Mouse (Mus musculus) cerebellum, postnatal 14 days (tissue): ENCODE measurements around the gene Kif3a.

Experiments used
- DNase-seq, 2 experiments: peaks; one replicate each; pipeline ENCODE4 v3.0.0; 2021; ENCODE audit warnings: mixed read lengths in 2 of 2

Kif3a gene

GRCm38 (mm10) chr11:53617562-53618109 lies 50.5 kb downstream of the Kif3a start:
- no peak for DNase-seq

DNA sequence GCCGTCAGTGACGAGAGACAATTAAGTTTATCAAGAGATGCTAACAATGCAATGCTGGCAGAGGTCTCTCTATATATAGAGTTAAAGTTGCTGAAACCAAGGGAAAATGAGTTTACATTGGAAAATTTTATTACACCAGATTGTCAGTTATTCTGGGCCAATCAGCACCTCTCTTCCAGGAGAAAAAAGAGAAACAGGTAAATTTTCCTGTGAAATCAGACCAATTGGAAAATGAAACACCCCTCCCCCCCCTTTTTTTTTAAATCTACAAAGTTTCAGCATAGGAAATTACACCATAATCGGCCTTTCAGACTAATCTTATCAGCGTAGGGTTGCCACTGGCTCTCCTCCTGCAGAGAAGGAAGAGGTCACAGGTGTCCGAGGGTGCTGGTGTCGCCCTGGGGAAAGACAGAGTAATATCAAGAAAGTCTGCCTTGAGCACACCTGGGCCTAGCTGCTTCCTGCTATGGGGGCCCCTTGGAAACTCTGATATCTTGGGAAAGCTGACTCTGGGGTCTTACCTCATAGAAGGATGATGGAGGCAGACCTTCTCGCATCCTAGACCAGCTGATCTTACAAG lies 51.5 kb downstream of the Kif3a start, which contains the start of gene Il4:
Gene Il4, minus strand, starts transcription at position 51 of the 580 bp plus-strand sequence.
- DNase-seq = no peak

- no peak for DNase-seq
Observed at GRCm38 (mm10) chr11:53619428-53619827, 52.2 kb downstream of the Kif3a start.

DNA sequence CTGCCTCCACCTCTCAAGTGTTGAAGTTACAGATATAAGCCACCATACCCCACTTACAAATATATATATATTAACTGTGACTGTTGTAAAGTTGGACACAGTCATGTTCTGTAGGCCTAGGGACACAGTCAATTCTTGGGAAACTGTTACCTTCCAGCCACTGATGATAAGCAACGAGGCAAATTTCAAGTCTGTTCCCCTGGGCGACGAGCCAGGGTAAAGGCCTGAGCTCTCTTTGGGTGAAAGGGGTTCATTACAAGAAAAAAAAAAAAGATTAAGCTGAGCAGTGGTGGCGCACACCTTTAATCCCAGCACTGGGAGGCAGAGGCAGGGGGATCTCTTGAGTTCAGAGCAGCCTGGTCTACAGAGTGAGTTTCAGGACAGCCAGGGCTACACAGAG lies 52.9 kb downstream of the Kif3a start:
- no peak for DNase-seq

DNA sequence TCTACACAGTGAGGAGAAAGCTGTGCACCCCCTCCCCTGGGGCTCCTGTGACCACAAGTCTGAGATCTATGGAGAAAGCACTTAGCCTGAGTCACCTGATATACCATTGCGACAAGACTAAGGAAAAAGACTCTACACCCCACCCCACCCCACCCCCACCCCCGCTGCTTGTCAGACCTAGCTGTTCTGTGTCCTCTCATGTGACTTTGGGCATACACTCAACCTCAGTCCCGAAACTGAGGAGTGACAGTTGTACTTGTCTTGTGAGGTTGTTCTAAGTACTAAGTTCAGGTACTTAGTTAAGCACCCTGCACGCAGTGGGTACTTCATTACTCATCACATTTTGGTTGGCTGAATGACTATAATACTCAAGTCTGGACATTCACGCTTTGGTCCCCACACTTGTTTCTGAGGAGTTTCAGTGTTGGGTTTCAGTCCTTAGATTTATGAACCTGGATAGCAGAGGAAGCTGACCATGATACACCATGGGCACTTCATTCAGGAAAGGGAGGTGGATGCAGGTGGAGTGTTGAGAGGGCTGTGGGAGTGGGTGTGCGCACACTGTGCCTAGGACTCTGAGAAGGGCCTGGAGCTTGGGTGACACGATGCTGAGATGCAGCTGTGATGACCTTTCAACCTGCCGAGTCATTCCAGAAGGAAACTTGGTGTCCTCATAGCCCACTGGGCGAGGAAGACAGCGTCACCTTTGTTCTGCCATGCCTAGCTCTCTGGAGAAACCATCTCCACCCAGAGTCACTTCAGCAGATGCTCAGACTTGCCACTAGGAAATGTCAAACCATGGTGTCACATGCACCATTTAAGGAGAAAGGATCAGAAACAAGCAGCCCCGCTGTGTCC lies 54.6 kb downstream of the Kif3a start:
- DNase-seq = no peak

DNA sequence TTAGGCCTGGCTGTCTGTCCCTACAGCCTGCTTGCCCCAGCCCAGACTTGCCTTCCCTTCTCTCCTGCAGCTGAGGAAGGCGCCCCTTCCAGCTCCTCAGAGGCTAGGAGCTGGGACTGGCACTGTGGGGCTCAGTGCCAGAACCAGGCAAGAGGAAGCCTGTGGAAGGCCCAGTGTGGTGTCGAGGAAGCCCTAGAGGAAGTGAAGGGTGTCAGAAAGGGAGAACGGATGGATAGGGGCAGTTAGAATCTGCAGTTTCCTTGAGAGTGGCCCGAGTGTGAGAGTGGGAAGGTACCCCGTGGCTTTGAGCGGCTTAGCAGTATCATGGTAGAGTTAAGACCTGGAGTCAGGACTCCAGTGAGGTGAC lies 55.2 kb downstream of the Kif3a start:
- DNase-seq = no peak

GRCm38 (mm10) chr11:53623573-53623972 lies 56.4 kb downstream of the Kif3a start:
- no peak for DNase-seq

DNA sequence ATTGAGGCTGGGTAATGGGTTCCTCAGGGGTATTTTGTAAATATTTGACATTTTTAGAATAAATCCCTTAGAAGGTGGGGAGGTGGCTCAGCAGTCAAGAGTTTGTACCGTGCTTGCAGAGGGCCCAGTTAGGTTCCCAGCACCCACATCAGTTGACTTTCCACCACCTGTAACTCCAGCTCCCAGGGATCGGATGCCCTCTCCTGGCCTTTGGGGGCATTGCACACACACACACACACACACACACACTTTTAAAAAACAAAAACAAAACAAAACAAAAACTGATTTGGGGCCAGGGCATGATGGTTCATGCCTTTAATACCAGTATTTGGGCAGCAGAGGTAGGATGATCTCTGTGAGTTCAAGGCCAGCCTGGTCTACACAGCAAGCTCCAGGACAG lies 56.9 kb downstream of the Kif3a start:
- DNase-seq = no peak

DNA sequence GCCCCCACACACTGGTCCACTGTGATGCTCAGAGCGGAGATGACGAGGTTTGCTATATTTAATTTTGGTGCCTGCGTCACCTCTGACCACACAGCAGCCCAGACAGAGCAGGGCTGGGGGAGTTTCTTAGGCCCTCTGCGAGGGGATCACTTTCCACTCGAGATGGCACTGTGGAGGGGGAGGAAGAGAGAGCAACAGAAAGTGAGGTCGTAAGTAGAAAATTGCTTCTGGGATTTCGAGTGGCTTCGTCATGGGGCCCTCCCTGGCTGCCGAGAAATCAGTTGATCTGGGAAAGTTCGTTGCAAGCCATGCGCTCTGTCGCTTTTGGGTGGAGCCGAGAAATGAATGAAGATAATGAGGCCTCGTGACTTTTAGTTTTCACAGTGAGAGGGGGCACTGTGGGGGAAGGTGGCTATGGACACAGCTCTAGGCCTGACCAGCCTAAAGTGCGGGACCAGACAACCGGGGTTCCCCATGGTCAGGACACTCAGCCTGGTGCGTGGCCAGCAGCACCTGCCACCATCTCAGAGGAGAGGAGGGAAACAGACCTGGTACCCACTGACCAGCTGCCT lies 59.7 kb downstream of the Kif3a start:
- DNase-seq = no peak

DNA sequence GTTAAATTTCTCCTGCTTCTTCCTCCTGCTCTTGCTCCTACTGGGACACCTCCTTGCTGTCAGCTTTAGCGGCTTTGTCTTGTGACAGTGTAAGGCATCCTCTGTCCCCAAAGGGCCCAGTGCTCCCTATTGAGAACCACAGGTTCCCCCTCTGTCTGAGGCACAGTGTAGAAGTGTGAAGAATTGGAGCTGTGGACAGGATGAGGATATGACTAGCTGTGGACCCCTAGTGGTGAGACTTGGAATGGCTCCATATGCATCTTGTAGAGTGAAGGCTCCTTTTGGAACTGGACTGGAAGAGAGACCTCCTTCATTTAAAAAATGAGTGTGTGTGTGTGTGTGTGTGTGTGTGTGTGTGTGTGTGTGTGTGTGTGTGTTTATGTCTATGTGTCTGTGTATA lies 60.7 kb downstream of the Kif3a start:
- DNase-seq = peak; percentile 87 to 92

DNA sequence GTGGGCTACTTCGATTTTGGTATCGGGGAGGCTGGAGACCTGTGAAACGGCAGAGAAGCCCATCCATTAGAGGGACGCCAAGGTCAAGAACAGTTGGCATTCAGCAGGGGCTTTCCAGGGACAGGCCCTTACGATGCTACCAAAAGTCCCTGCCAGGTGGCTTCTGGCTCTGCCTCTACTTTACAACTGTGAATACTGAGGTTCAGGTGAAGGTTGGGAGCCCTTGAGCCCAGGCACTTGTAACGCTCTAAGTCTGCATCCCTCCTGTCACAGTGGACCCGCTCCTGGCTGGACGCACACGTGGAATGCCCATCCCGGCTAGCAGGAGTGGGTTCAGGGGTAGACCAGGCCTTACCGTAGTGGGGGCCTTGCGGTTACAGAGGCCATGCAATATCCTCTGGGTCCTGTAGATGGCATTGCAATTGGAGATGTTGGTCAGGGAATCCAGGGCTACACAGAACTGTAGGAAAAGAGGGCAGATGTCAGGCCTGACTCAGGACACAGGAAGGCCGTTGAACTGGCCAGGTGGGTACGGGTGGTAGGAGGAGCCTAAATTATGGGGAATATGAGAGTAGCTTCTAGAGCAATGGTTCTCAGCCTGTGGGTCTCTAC lies 65.0 kb downstream of the Kif3a start:
- peak; percentile 46 to 66 for DNase-seq

DNA sequence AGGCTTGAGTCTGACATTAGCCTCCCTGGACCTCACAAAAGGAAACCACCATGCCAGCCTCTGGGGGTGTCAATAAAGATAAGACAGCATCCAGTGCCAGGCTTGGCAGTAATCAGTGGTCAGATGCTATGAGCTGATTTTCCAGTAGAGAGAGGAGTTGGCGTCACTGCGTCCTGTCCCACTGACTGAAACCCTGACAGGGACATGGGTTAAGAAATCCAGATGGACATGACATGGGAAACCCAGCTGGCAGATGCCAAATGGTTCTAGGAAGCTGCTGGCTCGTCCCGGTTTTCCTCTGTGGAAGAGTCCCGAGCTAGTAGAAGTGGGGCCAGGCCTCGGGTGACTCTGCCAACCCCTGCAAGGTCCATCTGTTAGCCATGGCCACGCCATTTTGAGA lies 66.5 kb downstream of the Kif3a start:
- peak; percentile 66 to 72 for DNase-seq

DNA sequence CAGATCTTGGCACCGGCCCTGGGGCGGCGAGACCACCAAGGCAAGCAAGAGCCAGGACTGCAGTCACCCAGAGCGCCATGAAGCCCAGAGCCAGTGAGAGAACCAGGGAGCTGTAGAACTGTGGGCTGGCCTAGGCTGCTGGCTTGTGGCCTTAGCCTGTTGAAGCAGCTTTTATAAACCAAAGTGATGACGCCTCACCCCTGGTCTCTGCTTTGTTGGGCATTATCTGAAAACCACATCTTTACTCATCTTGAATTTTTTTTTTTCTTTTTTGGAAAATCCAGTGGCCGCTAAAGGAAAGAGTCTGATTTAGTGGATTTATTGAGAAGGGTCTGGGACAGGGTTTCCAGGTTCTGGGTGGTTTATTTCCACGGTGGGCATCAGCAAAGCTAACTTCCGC lies 67.4 kb downstream of the Kif3a start, which contains the start of gene Il13:
Gene Il13, minus strand, starts transcription at position 147 of the 400 bp plus-strand sequence.
- no peak for DNase-seq

- DNase-seq = no peak
Observed at GRCm38 (mm10) chr11:53635590-53636182, 68.5 kb downstream of the Kif3a start.

DNA sequence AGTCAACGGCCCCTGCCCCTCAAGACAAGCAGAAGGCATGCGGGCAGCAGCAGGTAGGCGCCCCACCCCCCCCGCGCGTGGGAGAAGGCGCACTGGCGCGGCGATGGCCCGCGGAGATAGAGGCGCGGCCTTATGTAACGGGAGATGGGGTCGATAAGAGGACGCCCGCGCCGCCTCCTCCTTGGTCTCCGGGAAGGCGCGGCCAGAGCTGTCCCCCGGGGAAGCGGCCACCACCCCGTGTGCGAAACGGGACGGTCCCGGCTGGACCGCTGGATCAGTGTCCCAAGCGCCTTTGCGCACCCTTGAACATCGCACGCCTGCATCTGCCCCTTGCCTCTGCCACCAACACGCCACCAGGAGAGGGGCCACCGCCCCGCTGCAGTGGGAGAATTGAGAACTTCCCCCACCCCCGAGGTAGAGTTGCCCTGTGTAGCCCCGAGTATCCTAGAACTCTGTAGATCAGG lies 69.0 kb downstream of the Kif3a start:
- DNase-seq = peak in 1 of 2 experiments; percentile 36

GRCm38 (mm10) chr11:53637046-53637802 lies 70.0 kb downstream of the Kif3a start:
- peak in 1 of 2 experiments; percentile 30 for DNase-seq

GRCm38 (mm10) chr11:53637803-53638260 lies 70.7 kb downstream of the Kif3a start:
- no peak for DNase-seq

- DNase-seq = peak in 1 of 2 experiments; percentile 26
Observed at GRCm38 (mm10) chr11:53642744-53643279, 75.6 kb downstream of the Kif3a start.

- no peak for DNase-seq
Observed at GRCm38 (mm10) chr11:53644017-53644416, 76.8 kb downstream of the Kif3a start.

DNA sequence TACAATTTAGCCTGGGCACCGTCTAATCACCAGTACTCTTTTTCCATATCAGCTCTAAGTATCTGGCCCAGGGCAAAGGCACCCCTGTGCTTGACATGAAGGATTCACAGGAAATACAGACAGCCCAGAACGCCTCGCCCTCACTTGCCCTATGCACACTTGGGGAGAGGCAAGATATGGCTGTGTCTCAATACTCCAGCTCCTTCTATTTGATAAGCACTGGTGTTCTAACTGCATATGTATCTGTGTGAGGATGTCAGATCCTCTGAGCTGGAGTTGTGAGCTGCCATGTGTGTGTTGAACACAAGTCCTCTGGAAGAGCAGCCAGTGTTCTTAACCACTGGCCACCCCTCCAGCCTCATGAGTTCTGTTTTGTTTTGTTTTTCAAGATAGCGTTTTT lies 84.3 kb downstream of the Kif3a start:
- no peak for DNase-seq
